Mouse (Mus musculus): ENCODE results near the gene Tmem223. TPM values are rescaled to one million over a fixed set of nuclear protein-coding genes. Genes with fewer than 3 reads are reported as not detected.

Tmem223 gene
- polyA plus RNA-seq, 1 experiment from 2014 or later = 199 TPM

- peaks cover 35% of the 10 kb centered on the region for H3K36me3 ChIP-seq
- H3K4me1 ChIP-seq = peaks cover 44% of the 10 kb centered on the region
- H3K9me3 ChIP-seq = no peaks in the 10 kb centered on the region
- H3K4me3 ChIP-seq = peak overlapping the region; percentile 49
- H3K27ac ChIP-seq = peak overlapping the region; percentile 80; the same call in 1 of the 2 replicates
- WGBS = 35% methylated on average over 14 of the region's 14 CpGs
- peak overlapping the region; percentile 66 for H3K9ac ChIP-seq
- ATAC-seq (ENCODE audit: low FRiP score, low read depth) = no peak
- H3K27me3 ChIP-seq (replicated peaks) = no peaks in the 10 kb centered on the region
- H3K4me2 ChIP-seq (replicated peaks) = peak overlapping the region; percentile 97
Measured at GRCm38 (mm10) chr19:8818301-8818798, 47.6 kb downstream of the Tmem223 start.

- no peaks in the 10 kb centered on the region for H3K9me3 ChIP-seq
- ATAC-seq (ENCODE audit: low FRiP score, low read depth) = peak; percentile 95
- peak within 1 kb of the TSS; percentile 98 for H3K9ac ChIP-seq
- H3K4me2 ChIP-seq (replicated peaks) = peak within 1 kb of the TSS; percentile 97
- peak within 1 kb of the TSS; percentile 98 for H3K27ac ChIP-seq
- peaks cover 36% of the 10 kb centered on the region for H3K36me3 ChIP-seq
- H3K4me1 ChIP-seq = peaks cover 44% of the 10 kb centered on the region
- under 1% methylated on average over 33 of the region's 33 CpGs for WGBS
- peak within 1 kb of the TSS; percentile 100 for H3K4me3 ChIP-seq
- no peaks in the 10 kb centered on the region for H3K27me3 ChIP-seq (replicated peaks)
Measured at GRCm38 (mm10) chr19:8818801-8819595, 48.2 kb downstream of the Tmem223 start, which contains the start of gene Ttc9c. Ttc9c (minus strand) TSS chr19:8819333.

- peaks cover 44% of the 10 kb centered on the region for H3K4me1 ChIP-seq
- peak; percentile 97 for ATAC-seq (ENCODE audit: low FRiP score, low read depth)
- no peaks in the 10 kb centered on the region for H3K9me3 ChIP-seq
- H3K27me3 ChIP-seq (replicated peaks) = no peaks in the 10 kb centered on the region
- peak within 1 kb of the TSS; percentile 97 for H3K4me2 ChIP-seq (replicated peaks)
- H3K9ac ChIP-seq = peak within 1 kb of the TSS; percentile 98
- peaks cover 38% of the 10 kb centered on the region for H3K36me3 ChIP-seq
- peak within 1 kb of the TSS; percentile 98 for H3K27ac ChIP-seq
- peak within 1 kb of the TSS; percentile 100 for H3K4me3 ChIP-seq
- WGBS = under 1% methylated on average over 83 of the region's 83 CpGs
Measured at GRCm38 (mm10) chr19:8819596-8820423, 49.0 kb downstream of the Tmem223 start, which contains the start of gene Hnrnpul2. Hnrnpul2 (plus strand) TSS chr19:8820010.

GRCm38 (mm10) chr19:8820424-8820956 is 49.7 kb downstream of the Tmem223 start:
- Histone ChIP-seq H3K27me3 (replicated peaks) (no peaks in the 10 kb centered on the region), H3K9me3 (no peaks in the 10 kb centered on the region), H3K27ac (peak overlapping the region; percentile 98), H3K4me1 (peaks cover 44% of the 10 kb centered on the region), H3K9ac (peak overlapping the region; percentile 98), H3K36me3 (peaks cover 39% of the 10 kb centered on the region), H3K4me2 (replicated peaks) (peak overlapping the region; percentile 97), H3K4me3 (peak overlapping the region; percentile 100)
- no peak; the same call in 1 of the 2 replicates for ATAC-seq (ENCODE audit: low FRiP score, low read depth)
- under 1% methylated on average over 48 of the region's 48 CpGs for WGBS

- H3K27ac ChIP-seq = 0 out of 2 replicates have a peak overlapping the region, but pooled peaks have one; percentile 98
- peaks cover 41% of the 10 kb centered on the region for H3K4me1 ChIP-seq
- H3K36me3 ChIP-seq = peaks cover 39% of the 10 kb centered on the region
- peak overlapping the region; percentile 100 for H3K4me3 ChIP-seq
- WGBS = 2% methylated on average over 7 of the region's 7 CpGs
- no peaks in the 10 kb centered on the region for H3K9me3 ChIP-seq
- H3K4me2 ChIP-seq (replicated peaks) = peak overlapping the region; percentile 97
- peak overlapping the region; percentile 98 for H3K9ac ChIP-seq
- H3K27me3 ChIP-seq (replicated peaks) = no peaks in the 10 kb centered on the region
- no peak for ATAC-seq (ENCODE audit: low FRiP score, low read depth)
Measured at GRCm38 (mm10) chr19:8821146-8821545, 50.4 kb downstream of the Tmem223 start.

Small RNA genes lying within 50 kb of the gene (microRNA-seq; reads per million reads assigned to microRNA genes)
- not detected for gene Mir6992

Other genes starting within 250 kb of the Tmem223 start
- 0.62 and 0.83 TPM in 2 replicates for gene Slc22a8, start 179.7 kb upstream of the Tmem223 start, polyA plus RNA-seq (2016; fragmentation: Nextera tagmentation; extraction: Ambion mirVana)
- 2.0 and 2.5 TPM in 2 replicates for gene Slc22a6, start 153.0 kb upstream of the Tmem223 start, polyA plus RNA-seq (2016; fragmentation: Nextera tagmentation; extraction: Ambion mirVana)
- 0.17 and 0.20 TPM in 2 replicates for gene Chrm1, start 107.2 kb upstream of the Tmem223 start, polyA plus RNA-seq (2016; fragmentation: Nextera tagmentation; extraction: Ambion mirVana)
- gene Slc3a2, start 47.6 kb upstream of the Tmem223 start, polyA plus RNA-seq (2016; fragmentation: Nextera tagmentation; extraction: Ambion mirVana) = 144 and 147 TPM in 2 replicates
- 83.5 and 85.1 TPM in 2 replicates for gene Wdr74, start 35.2 kb upstream of the Tmem223 start, polyA plus RNA-seq (2016; fragmentation: Nextera tagmentation; extraction: Ambion mirVana)
- gene 1700092M07Rik, start 30.3 kb upstream of the Tmem223 start, polyA plus RNA-seq (2016; fragmentation: Nextera tagmentation; extraction: Ambion mirVana) = 2.3 and 3.6 TPM in 2 replicates
- 129 TPM in 2 replicates for gene Stx5a, start 29.6 kb upstream of the Tmem223 start, polyA plus RNA-seq (2016; fragmentation: Nextera tagmentation; extraction: Ambion mirVana)
- 186 and 216 TPM in 2 replicates for gene Nxf1, start 13.9 kb upstream of the Tmem223 start, polyA plus RNA-seq (2016; fragmentation: Nextera tagmentation; extraction: Ambion mirVana)
- gene Tmem179b, start 3.5 kb downstream of the Tmem223 start, polyA plus RNA-seq (2016; fragmentation: Nextera tagmentation; extraction: Ambion mirVana) = 37.2 and 39.0 TPM in 2 replicates
- gene Taf6l, start 15.4 kb downstream of the Tmem223 start, polyA plus RNA-seq (2016; fragmentation: Nextera tagmentation; extraction: Ambion mirVana) = 29.9 and 34.4 TPM in 2 replicates
- 152 and 158 TPM in 2 replicates for gene Polr2g, start 27.6 kb downstream of the Tmem223 start, polyA plus RNA-seq (2016; fragmentation: Nextera tagmentation; extraction: Ambion mirVana)
- gene Zbtb3, start 31.6 kb downstream of the Tmem223 start, polyA plus RNA-seq (2016; fragmentation: Nextera tagmentation; extraction: Ambion mirVana) = 7.2 and 7.5 TPM in 2 replicates
- 55.2 and 57.7 TPM in 2 replicates for gene Ttc9c, start 48.3 kb downstream of the Tmem223 start, polyA plus RNA-seq (2016; fragmentation: Nextera tagmentation; extraction: Ambion mirVana)
- gene Hnrnpul2, start 49.0 kb downstream of the Tmem223 start, polyA plus RNA-seq (2016; fragmentation: Nextera tagmentation; extraction: Ambion mirVana) = 5.7 and 7.5 TPM in 2 replicates
- gene AC129217.1, start 58.8 kb downstream of the Tmem223 start, polyA plus RNA-seq (2016; fragmentation: Nextera tagmentation; extraction: Ambion mirVana) = 0.45 TPM in 1 of 2 replicates, not detected in the other
- 66.1 and 68.5 TPM in 2 replicates for gene Bscl2, start 66.5 kb downstream of the Tmem223 start, polyA plus RNA-seq (2016; fragmentation: Nextera tagmentation; extraction: Ambion mirVana)
- gene Gng3, start 68.2 kb downstream of the Tmem223 start, polyA plus RNA-seq (2016; fragmentation: Nextera tagmentation; extraction: Ambion mirVana) = 203 and 211 TPM in 2 replicates
- gene Lrrn4cl, start 79.8 kb downstream of the Tmem223 start, polyA plus RNA-seq (2016; fragmentation: Nextera tagmentation; extraction: Ambion mirVana) = 0.47 and 0.56 TPM in 2 replicates
- gene Ubxn1, start 100.5 kb downstream of the Tmem223 start, polyA plus RNA-seq (2016; fragmentation: Nextera tagmentation; extraction: Ambion mirVana) = 186 and 193 TPM in 2 replicates
- gene Uqcc3, start 109.9 kb downstream of the Tmem223 start, polyA plus RNA-seq (2016; fragmentation: Nextera tagmentation; extraction: Ambion mirVana) = 62.2 and 66.0 TPM in 2 replicates
- 63.3 and 89.5 TPM in 2 replicates for gene Lbhd1, start 112.7 kb downstream of the Tmem223 start, polyA plus RNA-seq (2016; fragmentation: Nextera tagmentation; extraction: Ambion mirVana)
- not detected in 2 replicates for gene Gm49403, start 112.9 kb downstream of the Tmem223 start, polyA plus RNA-seq (2016; fragmentation: Nextera tagmentation; extraction: Ambion mirVana)
- 82.0 and 98.5 TPM in 2 replicates for gene 1810009A15Rik, start 117.9 kb downstream of the Tmem223 start, polyA plus RNA-seq (2016; fragmentation: Nextera tagmentation; extraction: Ambion mirVana)
- not detected in 2 replicates for gene Gm49416, start 117.9 kb downstream of the Tmem223 start, polyA plus RNA-seq (2016; fragmentation: Nextera tagmentation; extraction: Ambion mirVana)
- gene Ints5, start 122.0 kb downstream of the Tmem223 start, polyA plus RNA-seq (2016; fragmentation: Nextera tagmentation; extraction: Ambion mirVana) = 43.6 and 47.3 TPM in 2 replicates
- gene Ganab, start 127.1 kb downstream of the Tmem223 start, polyA plus RNA-seq (2016; fragmentation: Nextera tagmentation; extraction: Ambion mirVana) = 116 and 119 TPM in 2 replicates
- 84.2 and 91.5 TPM in 2 replicates for gene B3gat3, start 149.4 kb downstream of the Tmem223 start, polyA plus RNA-seq (2016; fragmentation: Nextera tagmentation; extraction: Ambion mirVana)
- 2.1 and 2.3 TPM in 2 replicates for gene Rom1, start 158.4 kb downstream of the Tmem223 start, polyA plus RNA-seq (2016; fragmentation: Nextera tagmentation; extraction: Ambion mirVana)
- gene Eml3, start 158.6 kb downstream of the Tmem223 start, polyA plus RNA-seq (2016; fragmentation: Nextera tagmentation; extraction: Ambion mirVana) = 14.1 and 14.3 TPM in 2 replicates
- gene Mta2, start 170.9 kb downstream of the Tmem223 start, polyA plus RNA-seq (2016; fragmentation: Nextera tagmentation; extraction: Ambion mirVana) = 175 and 177 TPM in 2 replicates
- gene Tut1, start 182.9 kb downstream of the Tmem223 start, polyA plus RNA-seq (2016; fragmentation: Nextera tagmentation; extraction: Ambion mirVana) = 32.5 and 34.6 TPM in 2 replicates
- gene Eef1g, start 196.0 kb downstream of the Tmem223 start, polyA plus RNA-seq (2016; fragmentation: Nextera tagmentation; extraction: Ambion mirVana) = 360 and 361 TPM in 2 replicates
- 5.0 and 6.3 TPM in 2 replicates for gene Ahnak, start 218.3 kb downstream of the Tmem223 start, polyA plus RNA-seq (2016; fragmentation: Nextera tagmentation; extraction: Ambion mirVana)

Data from neural tube, embryonic 12.5 days (tissue).